Mouse (Mus musculus): ENCODE measurements around the gene Wipf1. TPM values are rescaled to one million over a fixed set of nuclear protein-coding genes. Genes with fewer than 3 reads are reported as not detected.
A peak's percentile ranks its signal among the peaks of the same experiment; 100 is the strongest.

The Wipf1 gene
- polyA plus RNA-seq, 1 experiment from 2014 or later = 2.3 TPM

DNA sequence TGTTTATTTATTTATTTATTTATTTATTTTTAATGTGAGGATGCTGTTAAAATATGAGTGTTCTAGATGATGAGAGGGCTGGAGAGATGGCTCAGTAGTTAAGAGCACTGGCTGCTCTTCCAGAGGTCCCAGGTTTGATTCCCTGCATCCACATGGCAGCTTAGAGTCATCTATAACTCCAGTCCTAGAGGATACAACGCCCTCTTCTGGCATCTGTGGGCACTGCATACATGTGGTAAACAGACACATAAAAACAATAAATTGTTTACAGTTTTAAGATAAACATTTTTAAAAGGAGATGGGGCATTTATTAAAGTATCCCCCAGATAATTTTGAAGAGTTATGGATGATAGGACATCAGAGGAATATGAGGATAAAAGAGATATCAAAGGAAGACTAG lies 10.2 kb upstream of the Wipf1 start:
- 0 out of 2 replicates have a peak, but pooled peaks cover 6% of the 10 kb centered on the region for H3K27me3 ChIP-seq
- H3K27ac ChIP-seq = no peak overlapping the region
- no peaks in the 10 kb centered on the region for H3K36me3 ChIP-seq
- peaks cover 7% of the 10 kb centered on the region; the same call in 1 of the 2 replicates for H3K4me1 ChIP-seq (replicated peaks)
- no peaks in the 10 kb centered on the region for H3K9me3 ChIP-seq
- H3K4me3 ChIP-seq = no peak overlapping the region
- H3K4me2 ChIP-seq = no peak overlapping the region
- WGBS = 37% methylated on average over 1 of the region's 1 CpGs
- no peak overlapping the region for H3K9ac ChIP-seq
- no peak for ATAC-seq (ENCODE audit: low FRiP score)

DNA sequence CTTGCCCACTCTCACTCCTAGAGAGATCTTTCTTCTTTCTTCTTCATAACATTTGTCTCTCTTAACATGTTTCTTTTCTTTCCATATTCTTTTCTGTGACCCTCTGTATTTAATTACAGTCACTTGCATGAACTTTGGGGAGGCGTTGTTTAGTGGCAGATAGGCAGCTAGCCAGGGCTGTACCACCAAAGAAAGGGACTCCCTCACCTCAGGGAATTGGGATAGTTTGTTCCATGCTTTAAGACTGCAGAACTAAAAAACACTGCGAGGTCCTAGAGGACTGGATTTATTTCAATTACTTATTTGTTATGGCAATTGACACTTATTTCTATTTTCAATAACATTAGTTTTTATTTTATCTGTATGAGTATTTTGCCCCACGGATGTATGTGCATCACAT lies 9.6 kb upstream of the Wipf1 start:
- no peak overlapping the region for H3K9ac ChIP-seq
- H3K4me2 ChIP-seq = no peak overlapping the region
- H3K36me3 ChIP-seq = no peaks in the 10 kb centered on the region
- no peaks in the 10 kb centered on the region for H3K9me3 ChIP-seq
- WGBS = 91% methylated on average over 3 of the region's 3 CpGs
- H3K4me1 ChIP-seq (replicated peaks) = peaks cover 7% of the 10 kb centered on the region; the same call in 1 of the 2 replicates
- no peak overlapping the region for H3K4me3 ChIP-seq
- H3K27ac ChIP-seq = no peak overlapping the region
- no peak for ATAC-seq (ENCODE audit: low FRiP score)
- H3K27me3 ChIP-seq = 0 out of 2 replicates have a peak, but pooled peaks cover 5% of the 10 kb centered on the region

DNA sequence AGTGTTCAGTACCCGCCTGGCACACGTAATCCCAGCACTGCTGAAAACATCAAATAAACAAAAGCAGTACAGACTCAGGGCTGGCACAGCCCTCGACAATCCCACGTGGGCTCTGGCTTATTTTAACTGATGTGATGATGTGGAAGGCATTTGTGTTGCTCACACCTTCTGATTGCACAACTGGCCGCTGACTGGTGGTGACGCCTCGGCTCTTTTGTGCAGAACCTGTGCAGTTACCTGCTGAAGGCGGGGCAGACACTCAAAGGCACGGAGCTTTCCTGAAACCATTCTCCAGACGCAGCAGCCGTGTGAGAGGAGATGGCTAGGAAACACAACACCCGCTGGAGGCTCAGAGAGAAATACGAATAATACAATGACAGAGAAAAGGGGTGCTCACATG lies 9.1 kb upstream of the Wipf1 start:
- no peak overlapping the region for H3K4me2 ChIP-seq
- 90% methylated on average over 13 of the region's 13 CpGs for WGBS
- H3K9ac ChIP-seq = no peak overlapping the region
- ATAC-seq (ENCODE audit: low FRiP score) = no peak
- H3K27ac ChIP-seq = no peak overlapping the region
- H3K4me1 ChIP-seq (replicated peaks) = peaks cover 7% of the 10 kb centered on the region; the same call in 1 of the 2 replicates
- no peak overlapping the region for H3K4me3 ChIP-seq
- no peaks in the 10 kb centered on the region for H3K9me3 ChIP-seq
- H3K27me3 ChIP-seq = 0 out of 2 replicates have a peak, but pooled peaks cover 2% of the 10 kb centered on the region
- no peaks in the 10 kb centered on the region for H3K36me3 ChIP-seq

DNA sequence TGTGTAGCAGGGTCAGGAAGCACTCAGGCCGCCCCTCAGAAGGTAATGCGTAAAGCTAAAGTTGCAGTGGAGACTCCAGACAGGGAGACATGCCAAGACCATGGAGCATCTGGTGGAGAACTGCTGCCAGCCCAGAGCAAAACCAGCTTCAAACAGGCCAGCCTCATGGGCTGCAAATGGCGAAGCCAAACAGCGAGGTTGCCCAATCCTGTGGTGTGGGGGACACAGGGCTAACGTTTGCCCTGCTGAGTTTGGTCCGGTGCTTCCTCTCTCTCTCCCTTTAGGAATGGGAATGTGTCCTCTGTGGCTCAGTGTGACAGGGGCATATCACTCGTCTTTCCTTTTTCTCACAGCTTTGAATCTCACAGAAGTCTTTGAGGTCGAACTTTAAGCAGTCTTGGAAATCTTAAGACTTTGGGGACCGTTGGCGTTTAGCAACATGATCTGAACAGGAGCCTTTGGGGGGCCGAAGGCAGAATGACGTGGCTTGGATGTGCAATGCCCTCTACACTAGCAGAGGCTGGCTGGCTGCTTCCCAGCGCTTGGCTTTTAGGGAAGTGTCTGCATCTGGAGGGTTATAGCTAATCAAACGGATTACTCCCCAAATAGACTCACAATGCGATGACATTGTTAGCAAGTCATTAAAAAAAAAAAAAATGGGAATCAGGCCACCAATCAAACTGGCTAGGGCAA lies 6.7 kb upstream of the Wipf1 start:
- Histone ChIP-seq H3K9ac (no peak overlapping the region), H3K27ac (no peak overlapping the region), H3K36me3 (no peaks in the 10 kb centered on the region), H3K4me3 (no peak overlapping the region), H3K4me2 (no peak overlapping the region), H3K27me3 (no peaks in the 10 kb centered on the region), H3K9me3 (no peaks in the 10 kb centered on the region), H3K4me1 (replicated peaks) (peaks cover 7% of the 10 kb centered on the region; the same call in 1 of the 2 replicates)
- 83% methylated on average over 15 of the region's 15 CpGs for WGBS
- ATAC-seq (ENCODE audit: low FRiP score) = no peak

DNA sequence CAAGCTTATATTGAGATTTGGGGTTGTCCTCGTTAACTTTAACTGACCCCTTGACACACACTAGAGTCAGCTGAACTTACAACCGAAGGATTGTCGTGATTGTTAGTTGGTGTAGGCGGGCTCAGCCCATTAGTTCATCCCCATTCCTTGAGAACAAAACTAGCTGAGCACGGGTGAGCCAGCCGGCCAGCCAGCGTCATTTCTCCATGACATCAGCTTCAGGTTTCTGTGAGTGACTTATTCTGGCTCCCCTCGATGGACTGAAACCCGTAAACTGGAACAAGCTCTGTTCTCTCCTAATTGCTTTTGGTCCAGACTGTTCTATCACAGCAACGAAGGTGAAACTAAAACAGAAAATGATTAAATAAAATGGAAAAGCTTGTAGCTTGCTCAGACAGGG lies 5.2 kb upstream of the Wipf1 start:
- no peak overlapping the region for H3K9ac ChIP-seq
- H3K4me1 ChIP-seq (replicated peaks) = peaks cover 10% of the 10 kb centered on the region
- 75% methylated on average over 10 of the region's 10 CpGs for WGBS
- ATAC-seq (ENCODE audit: low FRiP score) = no peak
- no peak overlapping the region for H3K27ac ChIP-seq
- no peaks in the 10 kb centered on the region for H3K9me3 ChIP-seq
- no peaks in the 10 kb centered on the region for H3K36me3 ChIP-seq
- H3K27me3 ChIP-seq = 0 out of 2 replicates have a peak, but pooled peaks cover 5% of the 10 kb centered on the region
- no peak overlapping the region for H3K4me2 ChIP-seq
- H3K4me3 ChIP-seq = no peak overlapping the region

DNA sequence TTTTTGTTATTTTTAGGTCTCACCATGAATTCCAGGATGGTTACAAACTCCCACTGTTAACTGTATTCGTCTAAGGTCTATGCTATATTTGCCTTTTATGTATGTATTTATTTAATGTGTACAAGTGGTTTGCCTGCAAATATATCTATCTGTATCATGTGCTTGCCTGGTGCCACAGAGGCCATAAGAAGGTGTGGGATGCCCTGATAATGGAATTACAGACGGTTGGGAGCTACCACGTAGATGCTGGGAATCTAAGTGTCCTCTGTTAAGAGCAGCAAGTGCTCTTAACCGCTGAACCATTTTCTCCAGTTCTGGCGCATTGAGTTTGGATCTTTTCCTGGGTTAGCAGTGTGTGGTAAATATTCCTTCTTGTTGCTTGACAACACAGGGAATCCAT lies 953 bp upstream of the Wipf1 start:
- WGBS = 65% methylated on average over 5 of the region's 5 CpGs
- H3K4me1 ChIP-seq (replicated peaks) = peaks cover 29% of the 10 kb centered on the region
- no peak overlapping the region for H3K4me3 ChIP-seq
- no peak for ATAC-seq (ENCODE audit: low FRiP score)
- peaks cover 12% of the 10 kb centered on the region for H3K27me3 ChIP-seq
- no peaks in the 10 kb centered on the region for H3K9me3 ChIP-seq
- H3K36me3 ChIP-seq = no peaks in the 10 kb centered on the region
- H3K4me2 ChIP-seq = no peak overlapping the region
- no peak overlapping the region for H3K27ac ChIP-seq
- no peak overlapping the region for H3K9ac ChIP-seq

DNA sequence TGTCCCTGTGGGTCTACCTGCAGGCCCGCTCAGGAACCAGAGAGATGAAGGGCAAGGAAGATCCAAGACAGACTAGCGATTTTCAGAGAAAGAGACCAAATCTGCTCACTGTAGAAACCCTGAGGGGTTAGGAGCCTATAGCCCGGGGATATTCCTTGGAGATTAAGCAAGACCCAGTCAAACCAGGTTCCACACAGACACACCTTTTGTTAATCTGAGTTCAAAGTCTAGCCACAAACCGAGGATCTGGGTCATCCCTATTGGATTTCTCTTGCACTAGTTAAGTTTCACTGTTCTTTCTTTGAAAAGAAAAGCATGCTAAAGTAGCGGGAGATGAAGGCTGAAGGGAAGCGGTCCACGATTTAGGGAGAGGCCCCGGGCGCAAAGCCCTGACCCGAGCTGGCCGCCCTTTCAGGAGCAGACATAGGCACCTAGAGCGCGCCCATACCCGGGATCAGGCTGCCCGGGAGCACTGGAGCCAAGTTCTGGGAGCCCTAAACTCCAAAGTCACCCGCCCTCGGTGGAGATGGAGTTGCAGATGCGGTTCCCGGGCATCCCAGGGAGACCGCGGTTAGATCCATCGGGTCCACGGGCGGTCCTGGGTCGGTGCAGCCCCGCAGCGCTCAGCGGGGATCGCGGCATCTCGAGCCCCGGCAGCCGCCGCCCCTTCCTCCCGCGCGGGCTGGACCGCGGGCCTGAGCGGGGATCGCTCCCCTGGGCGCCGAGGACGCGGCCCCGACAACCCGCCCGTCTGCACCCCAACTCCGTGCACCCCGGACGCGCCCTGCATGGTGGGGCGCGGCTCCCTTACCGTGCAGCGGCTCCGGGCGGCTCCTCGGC lies 798 bp downstream of the Wipf1 start:
- H3K9ac ChIP-seq = peak overlapping the region; percentile 87
- H3K4me3 ChIP-seq = peak overlapping the region; percentile 73
- 3% methylated on average over 48 of the region's 59 CpGs for WGBS
- H3K9me3 ChIP-seq = no peaks in the 10 kb centered on the region
- peak; percentile 72 for ATAC-seq (ENCODE audit: low FRiP score)
- no peaks in the 10 kb centered on the region for H3K36me3 ChIP-seq
- peaks cover 29% of the 10 kb centered on the region for H3K4me1 ChIP-seq (replicated peaks)
- H3K27me3 ChIP-seq = peaks cover 12% of the 10 kb centered on the region
- peak overlapping the region; percentile 60 for H3K27ac ChIP-seq
- peak overlapping the region; percentile 94 for H3K4me2 ChIP-seq

DNA sequence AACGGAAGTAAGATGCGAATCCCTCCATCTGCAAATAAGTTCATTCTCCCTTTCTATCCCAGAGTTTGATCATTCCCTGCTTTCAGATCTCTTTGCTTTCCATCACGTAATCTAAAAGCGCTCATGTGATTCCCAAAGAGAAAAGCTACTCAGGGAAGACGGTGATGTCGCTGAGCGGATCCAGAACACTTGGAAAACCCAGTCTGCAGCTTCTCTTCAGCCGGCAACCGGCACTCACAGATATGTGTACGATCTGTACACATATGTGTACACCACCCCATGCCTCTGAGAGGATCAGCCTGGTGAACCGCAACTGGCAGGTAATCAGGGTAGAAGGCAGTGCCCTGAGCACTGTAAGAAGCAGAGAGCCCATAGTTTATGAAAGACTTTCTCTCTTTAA lies 1.6 kb downstream of the Wipf1 start:
- H3K9ac ChIP-seq = no peak overlapping the region
- peaks cover 12% of the 10 kb centered on the region for H3K27me3 ChIP-seq
- no peak overlapping the region for H3K4me3 ChIP-seq
- peaks cover 29% of the 10 kb centered on the region for H3K4me1 ChIP-seq (replicated peaks)
- WGBS = 80% methylated on average over 11 of the region's 11 CpGs
- H3K27ac ChIP-seq = no peak overlapping the region
- no peak for ATAC-seq (ENCODE audit: low FRiP score)
- no peaks in the 10 kb centered on the region for H3K9me3 ChIP-seq
- H3K4me2 ChIP-seq = peak overlapping the region; percentile 94
- H3K36me3 ChIP-seq = no peaks in the 10 kb centered on the region

DNA sequence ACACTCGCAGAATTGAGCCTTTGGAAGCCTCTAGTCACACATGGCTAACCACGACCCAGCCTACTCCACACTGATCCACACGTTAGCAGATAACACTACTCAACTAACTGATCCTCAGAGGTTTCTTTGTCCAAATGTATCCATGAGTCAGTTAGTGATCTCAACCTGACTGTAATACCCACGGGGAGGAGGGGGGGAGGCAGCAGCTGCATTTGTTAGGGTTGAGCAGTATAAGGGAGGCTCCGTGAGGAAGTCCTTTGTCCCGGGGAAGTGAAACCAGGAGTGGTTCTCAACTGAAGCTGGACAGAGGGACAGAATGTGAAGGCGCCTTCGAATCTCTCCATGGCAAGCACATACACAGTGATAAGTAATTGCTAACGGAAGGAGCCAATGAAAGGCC lies 2.8 kb downstream of the Wipf1 start:
- H3K4me1 ChIP-seq (replicated peaks) = peaks cover 37% of the 10 kb centered on the region
- H3K36me3 ChIP-seq = no peaks in the 10 kb centered on the region
- H3K4me3 ChIP-seq = no peak overlapping the region
- no peaks in the 10 kb centered on the region for H3K9me3 ChIP-seq
- peaks cover 12% of the 10 kb centered on the region for H3K27me3 ChIP-seq
- no peak overlapping the region for H3K4me2 ChIP-seq
- no peak for ATAC-seq (ENCODE audit: low FRiP score)
- no peak overlapping the region for H3K27ac ChIP-seq
- H3K9ac ChIP-seq = no peak overlapping the region
- WGBS = 70% methylated on average over 9 of the region's 9 CpGs

DNA sequence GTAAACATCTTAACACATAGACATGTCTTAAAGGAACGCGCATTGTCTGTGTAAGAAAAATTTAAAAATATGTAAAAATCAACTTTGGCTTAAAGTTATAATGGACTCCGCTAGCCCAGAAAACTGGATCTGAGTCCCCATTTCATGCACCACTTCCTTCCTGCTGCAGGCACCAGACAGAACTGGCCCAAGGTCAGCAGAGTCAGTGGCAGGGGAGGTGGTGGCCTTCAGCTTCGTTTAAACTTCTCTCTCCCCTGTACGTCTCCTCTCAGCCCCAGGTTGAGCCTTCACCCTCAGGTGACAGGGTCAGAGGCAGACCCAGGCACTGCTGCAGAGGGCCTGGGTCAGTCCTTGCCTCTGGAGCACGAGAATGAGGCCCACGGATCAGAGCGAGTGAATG lies 6.6 kb downstream of the Wipf1 start:
- Histone ChIP-seq H3K27ac (no peak overlapping the region), H3K27me3 (no peaks in the 10 kb centered on the region; the same call in 1 of the 2 replicates), H3K9me3 (no peaks in the 10 kb centered on the region), H3K4me1 (replicated peaks) (peaks cover 14% of the 10 kb centered on the region; the same call in 1 of the 2 replicates), H3K4me2 (no peak overlapping the region), H3K4me3 (no peak overlapping the region), H3K9ac (no peak overlapping the region), H3K36me3 (no peaks in the 10 kb centered on the region)
- ATAC-seq (ENCODE audit: low FRiP score) = no peak
- WGBS = 76% methylated on average over 8 of the region's 8 CpGs

DNA sequence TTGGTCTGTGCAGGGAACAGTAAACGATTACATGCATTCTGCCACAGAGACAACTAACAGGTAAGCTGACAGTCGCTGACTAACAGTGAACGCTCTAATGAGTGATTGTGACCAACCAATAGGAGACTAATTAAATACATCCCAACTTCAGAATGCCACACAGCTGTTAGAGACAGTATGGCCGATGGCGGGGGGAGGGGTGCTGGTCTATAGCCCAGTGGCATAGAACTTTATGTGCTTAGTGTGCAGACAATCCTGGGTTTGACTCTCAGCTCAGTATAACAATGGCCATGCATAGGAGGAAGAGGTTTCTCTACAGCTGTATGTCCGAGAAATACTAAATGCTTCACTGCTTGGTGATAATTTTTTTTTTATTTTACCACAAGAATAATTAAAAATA lies 7.2 kb downstream of the Wipf1 start:
- no peak overlapping the region for H3K27ac ChIP-seq
- H3K9me3 ChIP-seq = no peaks in the 10 kb centered on the region
- H3K36me3 ChIP-seq = no peaks in the 10 kb centered on the region
- H3K4me2 ChIP-seq = no peak overlapping the region
- WGBS = 62% methylated on average over 6 of the region's 6 CpGs
- H3K4me3 ChIP-seq = no peak overlapping the region
- H3K27me3 ChIP-seq = no peaks in the 10 kb centered on the region; the same call in 1 of the 2 replicates
- H3K9ac ChIP-seq = no peak overlapping the region
- peaks cover 14% of the 10 kb centered on the region; the same call in 1 of the 2 replicates for H3K4me1 ChIP-seq (replicated peaks)
- ATAC-seq (ENCODE audit: low FRiP score) = no peak

DNA sequence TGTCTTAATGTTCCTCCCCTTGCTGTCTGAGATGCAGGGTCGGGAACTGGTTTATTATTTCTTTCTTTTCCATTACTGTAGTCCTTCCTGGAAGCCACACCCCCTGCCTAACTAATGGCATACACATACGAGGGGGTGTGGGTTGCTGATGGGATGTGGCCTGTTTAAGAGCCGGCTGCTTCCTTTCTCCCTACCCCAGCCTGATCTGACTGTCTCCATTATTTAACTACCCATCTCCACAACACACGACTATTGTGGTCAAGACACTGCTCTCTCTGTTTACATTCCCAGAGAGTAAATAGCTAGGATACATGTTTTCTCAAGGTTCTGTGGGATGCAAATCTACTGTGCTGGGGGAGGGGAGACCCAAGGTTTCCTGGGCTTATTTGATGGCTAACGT lies 7.8 kb downstream of the Wipf1 start:
- no peak overlapping the region for H3K27ac ChIP-seq
- peaks cover 9% of the 10 kb centered on the region; the same call in 1 of the 2 replicates for H3K4me1 ChIP-seq (replicated peaks)
- H3K4me3 ChIP-seq = no peak overlapping the region
- no peak overlapping the region for H3K9ac ChIP-seq
- no peaks in the 10 kb centered on the region for H3K27me3 ChIP-seq
- ATAC-seq (ENCODE audit: low FRiP score) = no peak
- no peaks in the 10 kb centered on the region for H3K9me3 ChIP-seq
- no peak overlapping the region for H3K4me2 ChIP-seq
- no peaks in the 10 kb centered on the region for H3K36me3 ChIP-seq
- 34% methylated on average over 5 of the region's 5 CpGs for WGBS

Measured in hindbrain, embryonic 13.5 days (tissue).